Mouse (Mus musculus) embryonic fibroblast, embryonic 13.5 days (primary cell): ENCODE results near the gene Rab8a.

Experiments used
- CTCF ChIP-seq: IDR thresholded peaks from 2 replicates; pipeline ENCODE4 v1.5.1; 2011; ENCODE audit warnings: mild to moderate bottlenecking, control low read depth, low read length, moderate library complexity, borderline replicate concordance; ENCODE audit not compliant: insufficient read depth
- POLR2A ChIP-seq: IDR thresholded peaks from 2 replicates; pipeline ENCODE4 v1.6.1; 2011; ENCODE audit warnings: low read depth, mild to moderate bottlenecking, control low read depth, low read length, moderate library complexity

DNA sequence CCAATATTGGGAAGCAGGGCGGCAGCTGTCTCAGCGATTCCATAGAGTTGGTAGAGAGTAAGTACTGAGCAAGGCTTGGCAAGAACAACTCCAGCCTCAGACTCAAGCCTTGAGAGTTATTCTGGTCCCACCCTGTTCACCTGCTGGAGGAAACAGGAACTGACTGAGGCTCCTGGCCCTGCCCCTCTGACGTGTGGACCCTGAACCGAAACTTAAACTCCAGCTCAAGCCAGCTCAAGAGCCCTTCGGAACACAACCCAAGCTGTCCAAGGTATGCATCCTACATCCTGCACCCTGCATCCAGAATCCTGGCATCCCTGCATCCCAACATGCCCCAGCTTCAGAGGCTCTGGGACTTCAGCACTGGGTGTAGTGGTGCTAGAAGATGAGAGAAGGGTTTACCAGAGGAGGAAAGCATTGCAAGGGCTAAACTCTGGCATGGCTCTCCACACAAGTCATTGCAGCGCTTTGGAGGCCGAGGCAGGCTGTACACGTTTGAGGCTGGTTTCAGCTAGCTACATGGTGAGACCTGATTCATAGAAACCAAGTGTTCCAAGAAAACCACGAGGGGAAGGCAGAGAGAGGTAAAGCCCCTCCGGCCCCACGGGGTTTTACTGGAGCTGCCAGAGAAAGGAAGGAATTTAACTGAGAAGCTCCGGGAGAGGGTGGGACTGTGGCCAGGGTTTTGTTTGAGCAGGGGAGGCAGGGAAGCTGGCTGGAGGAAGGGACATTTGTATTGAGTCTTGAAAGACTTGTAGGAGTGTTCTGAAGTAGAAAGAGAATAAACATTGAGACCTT is 28.6 kb downstream of the Rab8a start, which contains the start of gene Hsh2d:
- TF ChIP-seq CTCF (no peak), POLR2A (no peak)
